Comparison of ENCODE assay signal across 23 mouse cellular contexts in the genomic region with DNA sequence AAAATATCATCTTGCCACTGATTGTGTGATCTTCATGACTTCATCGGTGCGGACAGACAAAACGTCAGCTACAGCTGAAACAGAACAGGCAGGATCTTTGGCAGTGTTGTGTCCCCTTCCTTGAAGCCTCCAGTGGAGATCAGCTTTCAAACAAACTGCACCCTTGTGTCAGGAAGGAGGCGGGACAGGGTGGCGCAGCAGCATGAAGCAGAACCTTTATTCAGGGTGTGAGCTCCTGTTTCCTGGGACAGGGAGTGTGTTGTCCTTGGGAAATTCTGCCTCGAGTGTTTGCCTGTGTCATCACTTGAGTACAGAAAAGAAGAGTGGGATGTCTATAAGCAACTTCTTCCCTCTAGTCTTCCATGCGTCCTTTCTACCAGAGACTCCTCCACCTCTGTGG.
"Had no signal": no experiment of that assay in that cellular context is flagged by ENCODE, and none has a peak within 500 bp of the region (broad histone marks: within the 10 kb centered on the region; RNA-seq: fewer than 3 reads in every experiment).

No protein-coding gene starts in this region.

- H3K36me3 ChIP-seq: heart, embryonic 13.5 days; heart, embryonic 15.5 days; hindbrain, embryonic 13.5 days; hindbrain, embryonic 15.5 days; limb, embryonic 13.5 days; limb, embryonic 15.5 days; liver, embryonic 12.5 days had no signal

- H3K27me3 ChIP-seq: heart, embryonic 15.5 days; liver, embryonic 12.5 days had no signal

- H3K27ac ChIP-seq: heart, adult 2 months; heart, embryonic 13.5 days; heart, embryonic 15.5 days; hindbrain, embryonic 13.5 days; hindbrain, embryonic 15.5 days; hindbrain, postnatal 0 days; limb, embryonic 13.5 days; limb, embryonic 15.5 days; liver, embryonic 12.5 days; liver, embryonic 14.5 days had no signal

- ATAC-seq: hindbrain, postnatal 0 days; intestine, embryonic 16.5 days; liver, embryonic 12.5 days had no signal

- H3K9ac ChIP-seq: heart, embryonic 13.5 days; heart, embryonic 15.5 days; hindbrain, embryonic 13.5 days; hindbrain, embryonic 15.5 days; limb, embryonic 13.5 days; limb, embryonic 15.5 days; liver, embryonic 12.5 days; liver, embryonic 14.5 days had no signal

- DNase-seq: gastrocnemius, postnatal 14 days; gastrocnemius, postnatal 36 days; heart, adult 11 months; heart, adult 2 months; heart, postnatal 14 days; heart, postnatal 36 days; kidney, adult 8-10 months; kidney, postnatal 10 days; kidney, postnatal 25 days; layer of hippocampus, adult 9-11 months; layer of hippocampus, postnatal 36 days; left cerebral cortex, postnatal 4 days had no signal

- H3K4me1 ChIP-seq: heart, embryonic 13.5 days; heart, embryonic 15.5 days; liver, embryonic 12.5 days had no signal

- H3K4me2 ChIP-seq: heart, embryonic 11.5 days; heart, embryonic 13.5 days; heart, embryonic 15.5 days; hindbrain, embryonic 13.5 days; hindbrain, embryonic 15.5 days; limb, embryonic 13.5 days; limb, embryonic 15.5 days; liver, embryonic 12.5 days had no signal

- H3K4me3 ChIP-seq: heart, adult 2 months; heart, embryonic 13.5 days; heart, embryonic 15.5 days; hindbrain, embryonic 13.5 days; hindbrain, embryonic 15.5 days; limb, embryonic 13.5 days; limb, embryonic 15.5 days; liver, embryonic 12.5 days had no signal

- H3K9me3 ChIP-seq: heart, embryonic 13.5 days; heart, embryonic 15.5 days; hindbrain, embryonic 13.5 days; hindbrain, embryonic 15.5 days; limb, embryonic 13.5 days; limb, embryonic 15.5 days; liver, embryonic 12.5 days had no signal
